Mouse (Mus musculus): ENCODE measurements around the gene Zfp454.

Zfp454 gene

DNA sequence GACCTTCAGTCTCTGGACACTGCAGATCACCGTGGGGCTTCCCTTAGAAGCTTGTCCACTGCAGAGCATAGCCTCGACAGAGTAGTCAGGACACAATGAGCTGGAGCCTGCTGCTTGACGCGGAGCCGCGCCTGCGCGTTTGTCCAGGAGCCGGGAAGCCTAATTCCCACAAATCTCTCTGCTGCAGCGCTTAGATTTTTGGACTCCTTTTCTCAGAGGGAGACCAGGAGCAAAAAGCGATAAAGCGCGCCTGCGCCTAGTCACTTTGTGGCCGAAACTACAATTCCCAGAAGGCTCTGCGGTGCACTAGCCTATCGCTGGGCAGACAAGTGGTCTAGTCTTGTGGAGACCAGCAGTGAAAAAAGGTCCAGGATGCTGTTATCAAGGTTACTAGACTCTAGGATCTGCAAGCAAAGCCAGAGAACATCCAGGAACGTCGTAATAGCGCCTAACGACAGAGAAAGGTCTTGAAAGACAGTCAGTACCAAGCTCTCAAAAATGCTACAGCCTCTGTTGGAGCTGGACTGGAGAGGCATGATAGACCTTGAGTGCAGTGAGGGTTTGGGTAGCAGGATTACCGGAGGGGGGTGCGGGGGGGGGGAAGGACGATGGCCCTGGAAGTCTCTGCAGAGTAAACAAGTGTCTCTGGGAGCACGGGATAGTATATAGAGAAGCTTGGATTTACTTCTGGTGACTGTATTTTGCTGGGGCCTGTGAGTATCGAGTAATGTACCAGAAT lies at the start of gene Zfp454:
TSS of gene Zfp454 (minus strand) at position 262 of the 739 bp plus-strand sequence.
- peak in 1 of 2 experiments; percentile 43 for DNase-seq (ENCODE audit: low spot score in 2 of 2)

DNA sequence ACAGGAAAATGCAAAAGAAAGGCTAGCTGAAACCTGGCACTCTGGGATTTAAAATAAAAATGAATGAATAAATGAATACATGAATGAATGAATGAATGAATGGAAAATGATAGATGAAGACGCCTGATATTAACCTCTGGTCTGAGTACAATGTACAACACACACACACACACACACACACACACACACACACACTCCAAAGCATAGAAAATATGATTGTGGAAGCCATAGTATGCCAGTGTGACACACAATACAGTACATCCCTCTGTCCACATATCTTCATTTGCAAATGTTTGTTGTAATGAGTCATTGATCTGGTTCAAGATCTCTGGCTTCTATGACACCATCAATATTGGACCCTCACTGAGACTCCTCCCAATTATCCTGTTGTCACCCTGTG lies 44.6 kb upstream of the Zfp454 start:
- DNase-seq (ENCODE audit: low spot score in 2 of 2) = no peak

DNA sequence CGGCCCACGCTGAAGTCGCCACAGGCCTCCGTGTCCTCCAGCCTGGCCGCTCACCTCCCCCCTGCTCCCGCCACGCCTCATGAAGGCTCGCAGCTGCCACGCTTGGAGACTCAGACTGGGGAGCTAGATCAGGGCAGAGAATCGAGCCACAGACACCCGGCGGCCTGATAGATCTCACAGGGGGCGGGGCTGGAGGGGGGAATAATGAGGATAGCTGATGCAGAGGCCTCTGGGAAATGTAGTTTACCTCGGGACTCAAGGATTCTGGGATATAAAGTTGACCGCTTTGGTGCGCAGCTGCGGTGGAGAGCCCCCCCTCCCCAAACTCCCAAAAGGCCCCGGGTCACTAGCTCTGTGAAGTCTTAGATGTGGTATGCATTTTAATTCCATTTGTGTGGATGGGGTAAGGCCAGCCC lies 44.0 kb upstream of the Zfp454 start, which contains the start of gene Zfp354b:
TSS of gene Zfp354b (minus strand) at position 183 of the 416 bp plus-strand sequence.
- DNase-seq (ENCODE audit: low spot score in 2 of 2) = peak; percentile 7 to 63

DNA sequence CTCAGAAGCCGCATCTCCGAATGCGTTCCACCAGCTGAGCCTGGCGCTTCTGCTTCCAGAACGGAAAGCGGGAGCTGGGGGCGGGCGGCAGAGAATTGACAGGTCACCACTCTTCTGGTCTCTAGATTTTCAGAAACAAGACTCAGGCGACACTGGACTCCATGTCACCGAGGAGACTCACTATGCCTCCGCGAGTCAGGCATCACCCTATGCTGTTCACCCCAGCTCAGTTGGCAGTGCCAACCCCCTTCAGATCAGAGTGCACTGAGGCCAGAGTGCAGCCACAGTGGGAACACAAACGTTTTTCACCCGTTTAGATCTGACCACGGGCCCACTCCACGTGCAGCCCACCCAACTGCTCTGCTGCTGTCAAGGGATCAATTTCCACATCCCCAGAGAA lies 43.6 kb upstream of the Zfp454 start:
- no peak for DNase-seq (ENCODE audit: low spot score in 2 of 2)

DNA sequence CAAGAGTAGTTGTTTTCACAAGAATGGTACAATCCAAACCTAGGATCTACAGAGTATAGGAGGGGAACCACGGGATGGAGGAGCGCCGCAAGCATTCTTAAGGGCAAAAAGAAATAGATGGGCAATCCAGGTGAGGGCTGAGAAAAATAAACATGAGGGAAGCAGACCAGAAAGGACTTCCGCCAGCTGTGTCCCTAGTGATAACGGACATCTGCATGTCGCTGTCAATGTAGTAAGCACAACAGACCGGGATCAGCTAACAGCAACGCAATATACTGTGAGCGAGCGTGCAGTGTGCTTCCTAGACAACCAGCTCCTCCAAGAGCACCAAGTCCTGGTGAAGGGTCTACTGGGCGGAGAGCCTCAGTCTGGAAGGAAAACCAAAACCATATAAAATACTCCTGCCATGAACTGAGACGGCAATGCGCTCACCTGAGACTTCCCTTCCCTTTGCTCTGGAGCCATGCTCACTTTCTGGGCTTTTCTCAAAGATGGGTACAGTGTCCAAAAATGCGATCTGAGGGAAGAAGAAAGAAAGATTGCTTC lies 43.1 kb upstream of the Zfp454 start:
- no peak for DNase-seq (ENCODE audit: low spot score in 2 of 2)

DNA sequence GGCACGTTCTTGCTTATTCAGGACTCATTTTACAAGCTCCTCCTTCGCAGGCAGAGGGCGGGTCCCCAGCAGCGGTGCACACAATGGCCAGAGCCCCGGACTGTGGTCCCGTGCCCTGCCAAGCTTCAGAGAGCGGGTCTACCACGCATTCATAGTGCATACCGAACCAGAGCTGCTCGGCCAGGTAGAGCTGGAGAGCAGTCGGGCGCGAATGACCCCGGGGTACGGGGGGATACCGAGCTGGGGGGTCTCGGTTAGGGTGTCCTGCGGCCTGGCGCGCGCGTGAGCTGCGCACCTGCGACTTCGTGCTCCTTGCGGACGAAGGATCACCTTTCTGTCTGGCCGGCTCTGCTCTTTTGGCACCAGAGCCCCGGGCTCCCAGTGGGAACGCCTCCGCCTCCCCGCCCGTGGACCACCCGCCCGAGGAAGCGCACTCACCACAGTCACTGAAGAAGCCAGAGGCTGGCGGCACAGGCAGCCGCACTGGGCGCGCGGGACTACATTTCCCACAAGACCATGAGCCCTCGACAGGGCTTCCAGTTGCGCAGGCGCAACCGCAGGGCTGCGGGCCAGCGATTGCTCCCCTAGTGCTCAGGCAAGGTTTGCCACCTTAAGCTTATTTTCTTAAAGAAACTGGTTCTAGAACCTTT lies 28.3 kb upstream of the Zfp454 start, which contains the start of gene Zfp2:
TSS of gene Zfp2 (minus strand) at position 495 of the 650 bp plus-strand sequence.
- peak; percentile 41 to 85 for DNase-seq (ENCODE audit: low spot score in 2 of 2)

DNA sequence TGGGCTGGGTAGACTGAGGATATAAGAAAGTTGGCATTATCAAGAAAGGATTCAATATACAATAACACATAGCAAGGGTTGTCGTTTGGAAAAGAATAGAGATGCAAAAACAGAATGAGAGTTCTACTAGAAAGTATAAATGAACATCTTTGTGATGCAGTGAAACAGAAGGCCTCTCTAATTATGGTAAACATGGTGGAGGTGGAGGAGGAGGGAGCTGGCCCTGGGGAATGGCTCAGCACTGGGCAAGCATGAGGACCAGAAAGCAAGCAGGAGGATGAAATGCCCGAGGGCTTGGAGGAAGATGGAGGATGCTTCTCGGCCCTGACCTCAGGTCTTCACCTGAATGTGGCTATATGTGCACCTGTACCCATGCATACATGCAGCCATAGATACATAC lies 27.0 kb upstream of the Zfp454 start:
- no peak for DNase-seq (ENCODE audit: low spot score in 2 of 2)

DNA sequence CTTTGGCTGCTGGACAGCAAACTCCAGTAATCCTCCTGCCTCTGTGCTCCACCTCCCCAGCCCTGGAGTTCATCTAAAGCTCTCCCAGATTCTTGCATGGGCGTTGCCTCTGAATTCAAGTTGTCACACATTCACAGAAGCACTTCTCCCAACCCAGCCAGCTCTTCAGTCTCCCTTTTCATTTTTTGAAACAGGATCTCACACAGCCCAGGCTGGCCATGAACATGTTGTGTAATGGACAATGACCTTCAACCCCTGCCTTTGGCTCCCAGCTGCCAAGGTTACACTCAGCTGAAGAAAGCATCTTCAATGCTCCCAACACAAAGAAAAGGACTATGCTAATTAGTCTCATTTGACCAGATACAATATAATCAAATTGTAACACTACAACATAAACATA lies 25.9 kb upstream of the Zfp454 start:
- no peak for DNase-seq (ENCODE audit: low spot score in 2 of 2)

DNA sequence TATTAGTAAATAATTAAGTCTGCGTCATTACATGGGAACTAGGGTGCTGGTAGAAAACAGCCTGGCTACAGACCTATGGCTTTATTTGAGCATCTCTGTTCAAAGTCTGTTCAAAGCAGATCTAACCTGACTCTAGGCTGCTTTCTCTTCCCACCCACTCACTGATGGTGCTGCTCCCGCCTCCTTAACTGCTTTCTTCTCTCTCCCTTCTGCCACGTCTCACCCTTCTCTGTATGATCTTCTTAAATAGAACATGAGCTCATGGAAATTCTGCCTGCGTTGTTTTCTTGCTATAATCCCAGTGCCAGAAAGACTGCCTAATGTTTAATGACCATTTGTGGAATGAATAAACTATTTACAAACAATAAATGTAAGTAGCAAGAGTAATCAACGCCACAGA lies 20.7 kb upstream of the Zfp454 start:
- no peak for DNase-seq (ENCODE audit: low spot score in 2 of 2)

DNA sequence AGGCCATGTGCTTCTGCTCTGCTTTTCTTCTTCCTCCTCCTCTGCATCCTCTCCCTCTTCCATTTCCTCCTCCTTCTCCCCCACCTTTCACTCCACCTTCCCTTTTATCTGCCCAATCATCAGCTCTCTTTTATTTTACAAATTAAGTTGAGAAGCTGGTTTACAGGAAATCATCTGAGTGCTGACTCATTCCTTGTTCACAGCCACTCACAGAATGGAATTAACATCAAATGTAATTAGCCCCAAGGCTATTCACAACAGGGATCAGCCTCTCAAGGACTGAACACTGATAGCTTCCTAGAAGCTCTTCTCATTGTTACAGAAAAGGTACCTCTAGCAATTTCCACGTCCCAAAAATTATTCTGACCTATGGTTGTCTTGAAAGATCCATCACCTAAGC lies 9.9 kb upstream of the Zfp454 start:
- DNase-seq (ENCODE audit: low spot score in 2 of 2) = no peak

DNA sequence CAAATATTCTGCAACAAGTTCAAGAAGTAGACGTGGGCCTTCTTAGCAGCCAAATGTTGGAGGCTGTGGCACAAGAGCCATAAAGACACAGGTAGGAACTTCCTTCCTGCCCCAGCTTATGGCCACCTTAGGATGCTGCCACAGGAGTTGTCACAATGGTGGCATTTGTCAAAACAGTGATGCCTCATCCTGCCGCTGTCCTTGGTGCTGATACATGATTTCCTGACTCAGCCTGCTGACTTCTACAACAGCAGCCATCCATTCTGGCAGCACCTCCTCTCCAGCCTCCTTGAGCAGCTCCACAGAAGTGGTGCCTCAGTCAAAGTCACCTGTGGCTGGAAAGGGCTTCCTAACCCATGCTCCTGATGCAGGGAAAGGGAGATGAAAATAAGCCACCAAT lies 5.0 kb upstream of the Zfp454 start:
- peak in 1 of 2 experiments; percentile 41 for DNase-seq (ENCODE audit: low spot score in 2 of 2)

DNA sequence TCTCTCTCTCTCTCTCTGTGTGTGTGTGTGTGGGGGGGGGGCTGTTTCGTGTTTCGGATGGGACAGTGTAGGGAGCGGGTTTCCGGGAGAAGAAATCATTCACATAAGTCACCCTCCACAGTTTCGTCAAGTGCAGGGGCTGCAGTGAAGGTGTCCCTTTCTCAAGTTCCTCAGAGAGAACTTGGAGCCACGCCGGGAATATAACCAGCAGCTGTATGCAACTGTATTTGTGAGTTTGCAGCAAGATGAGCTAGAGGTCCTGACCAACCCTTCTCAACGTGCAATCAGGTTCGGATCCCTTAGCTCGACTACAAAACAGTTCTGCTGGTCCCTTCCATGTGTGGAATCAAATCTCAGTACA lies 538 bp downstream of the Zfp454 start:
- DNase-seq (ENCODE audit: low spot score in 2 of 2) = no peak

DNA sequence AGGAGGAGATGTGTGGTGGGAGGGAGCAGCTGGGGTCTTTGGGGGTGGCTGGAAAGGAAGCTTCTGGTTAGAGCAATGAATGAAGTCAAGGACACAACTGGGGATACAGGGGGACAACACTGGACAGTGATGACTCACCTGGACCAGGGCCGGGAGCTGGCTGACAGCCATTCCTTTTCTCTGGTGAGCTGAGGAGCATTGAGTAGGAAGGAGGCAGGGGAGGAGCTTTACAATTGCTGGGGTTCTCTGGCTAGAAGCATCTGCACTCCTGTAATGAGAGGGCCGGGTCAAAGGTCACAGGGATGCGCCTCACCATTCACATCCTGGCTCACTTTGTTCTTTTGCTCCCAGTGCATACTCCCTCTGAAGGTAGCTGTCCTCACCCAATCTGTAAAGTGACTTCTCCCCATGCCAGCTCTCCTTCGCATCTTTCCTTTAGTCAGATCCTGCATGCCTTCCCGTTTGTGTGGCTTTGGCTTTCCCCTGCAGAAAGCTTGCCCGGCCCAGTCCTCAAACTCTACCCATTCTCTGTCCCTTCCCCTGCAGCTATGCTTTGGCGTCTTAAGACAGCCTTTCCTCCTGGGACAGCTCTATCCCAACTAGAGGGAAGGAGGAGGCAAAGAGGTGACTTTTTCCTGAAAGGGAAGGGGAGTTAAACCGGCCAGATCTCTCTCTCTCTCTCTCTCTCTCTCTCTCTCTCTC lies 1.1 kb downstream of the Zfp454 start:
- DNase-seq (ENCODE audit: low spot score in 2 of 2) = no peak

DNA sequence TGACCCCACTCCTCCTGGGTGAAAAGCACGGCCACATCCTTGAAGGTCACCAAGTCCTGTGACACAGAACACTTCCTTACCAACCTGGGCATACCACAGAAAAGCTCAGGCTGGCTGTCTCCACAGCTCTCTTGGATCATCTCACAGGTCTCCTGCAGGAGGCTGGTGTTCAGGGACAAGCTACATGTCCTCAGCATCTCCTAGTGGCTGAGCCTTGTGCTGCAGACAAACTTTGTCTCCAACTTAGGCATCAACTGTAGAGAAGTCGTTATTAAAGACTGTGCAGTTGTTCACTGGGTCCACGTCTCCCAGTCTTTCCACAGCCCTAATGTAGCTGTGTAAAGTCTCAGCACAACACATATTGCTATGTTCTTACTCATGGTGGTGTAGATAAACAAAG lies 3.7 kb downstream of the Zfp454 start:
- DNase-seq (ENCODE audit: low spot score in 2 of 2) = peak in 1 of 2 experiments; percentile 17

DNA sequence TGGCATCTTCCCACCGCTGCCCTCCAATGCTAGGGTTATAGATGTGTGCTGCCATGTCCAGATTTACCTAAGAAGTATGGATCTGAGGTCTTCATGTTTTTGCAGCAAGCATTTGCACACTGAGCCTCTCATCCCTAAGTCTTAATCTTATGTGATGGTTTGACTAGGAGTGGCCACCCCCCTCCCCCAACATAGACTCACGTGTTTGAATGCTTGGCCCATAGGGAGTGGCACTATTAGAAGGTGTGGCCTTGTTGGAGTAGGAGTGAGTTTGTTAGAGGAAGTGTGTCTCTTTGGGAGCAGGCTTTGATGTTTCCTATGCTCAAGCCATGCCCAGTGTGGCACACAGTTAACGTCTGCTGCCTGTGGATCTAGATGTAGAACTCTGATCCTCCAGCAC lies 8.8 kb downstream of the Zfp454 start:
- DNase-seq (ENCODE audit: low spot score in 2 of 2) = no peak

DNA sequence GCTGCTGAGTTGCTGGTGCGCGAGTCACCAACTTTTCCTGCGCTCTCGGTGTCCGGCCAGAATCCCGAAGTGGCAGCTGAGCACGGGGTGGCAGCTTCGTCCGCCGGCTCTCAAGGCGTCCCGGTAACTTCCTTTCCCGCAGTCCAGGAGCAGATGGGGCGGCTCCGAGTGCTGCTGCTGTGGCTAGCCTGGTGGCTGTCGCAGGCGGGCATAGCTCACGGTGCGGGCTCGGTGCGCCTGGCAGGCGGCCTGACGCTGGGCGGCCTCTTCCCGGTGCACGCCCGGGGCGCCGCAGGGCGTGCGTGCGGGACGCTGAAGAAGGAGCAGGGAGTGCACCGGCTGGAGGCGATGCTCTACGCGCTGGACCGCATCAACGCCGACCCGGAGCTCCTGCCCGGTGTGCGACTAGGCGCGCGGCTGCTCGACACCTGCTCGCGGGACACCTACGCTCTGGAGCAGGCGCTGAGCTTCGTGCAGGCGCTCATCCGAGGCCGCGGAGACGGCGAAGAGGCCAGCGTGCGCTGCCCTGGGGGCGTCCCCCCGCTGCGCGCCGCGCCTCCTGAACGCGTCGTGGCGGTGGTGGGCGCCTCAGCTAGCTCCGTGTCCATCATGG lies 36.4 kb downstream of the Zfp454 start:
- no peak for DNase-seq (ENCODE audit: low spot score in 2 of 2)

DNA sequence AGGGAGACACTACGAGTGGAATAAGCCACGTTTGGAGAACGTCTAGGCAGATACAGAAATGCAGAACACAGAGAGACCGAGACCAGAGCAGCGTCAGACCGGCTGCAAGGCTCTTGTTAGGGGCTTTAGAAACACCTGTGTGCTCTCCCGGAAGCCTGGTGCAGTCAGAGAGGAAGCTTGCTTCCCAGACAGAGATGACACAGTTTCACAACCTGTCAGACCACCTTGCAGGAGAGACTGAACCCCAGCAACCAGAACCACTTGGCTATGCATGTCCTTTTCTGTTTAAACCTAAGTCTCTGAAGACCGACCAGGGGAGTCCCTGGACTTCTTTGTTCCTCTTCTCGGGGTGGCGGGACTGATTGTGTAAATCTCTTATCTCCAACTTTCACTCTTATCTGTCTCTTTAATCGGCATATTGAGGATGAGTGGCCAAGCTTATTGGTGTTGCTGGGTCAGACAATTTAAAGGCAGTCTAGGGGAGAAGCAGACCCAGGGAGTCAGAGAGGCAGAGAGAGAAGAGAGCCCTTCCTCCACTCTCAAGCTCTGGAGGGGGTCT lies 37.2 kb downstream of the Zfp454 start, which contains the start of gene Grm6:
TSS of gene Grm6 (plus strand) at position 509 of the 559 bp plus-strand sequence.
- DNase-seq (ENCODE audit: low spot score in 2 of 2) = peak in 1 of 2 experiments; percentile 44

DNA sequence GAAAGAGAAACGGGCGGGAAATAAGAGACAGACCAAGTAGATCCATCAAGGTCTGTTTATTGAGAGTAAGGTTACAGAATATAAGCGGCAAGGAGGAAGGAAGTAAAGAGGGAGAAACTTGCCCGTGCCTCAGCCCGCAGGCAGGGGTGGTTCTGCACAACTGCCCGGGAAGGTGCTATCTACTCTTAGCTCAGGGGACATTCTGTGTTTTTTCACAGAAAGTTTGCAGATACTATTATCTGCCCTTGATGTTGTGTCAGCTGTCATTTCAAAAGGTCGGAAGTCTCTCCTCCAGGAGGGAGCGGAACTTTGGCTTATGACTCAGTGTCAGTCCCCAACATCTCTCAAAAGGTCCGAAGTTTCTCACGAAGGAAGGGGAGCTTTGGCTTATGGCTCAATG lies 38.1 kb downstream of the Zfp454 start:
- DNase-seq (ENCODE audit: low spot score in 2 of 2) = no peak

DNA sequence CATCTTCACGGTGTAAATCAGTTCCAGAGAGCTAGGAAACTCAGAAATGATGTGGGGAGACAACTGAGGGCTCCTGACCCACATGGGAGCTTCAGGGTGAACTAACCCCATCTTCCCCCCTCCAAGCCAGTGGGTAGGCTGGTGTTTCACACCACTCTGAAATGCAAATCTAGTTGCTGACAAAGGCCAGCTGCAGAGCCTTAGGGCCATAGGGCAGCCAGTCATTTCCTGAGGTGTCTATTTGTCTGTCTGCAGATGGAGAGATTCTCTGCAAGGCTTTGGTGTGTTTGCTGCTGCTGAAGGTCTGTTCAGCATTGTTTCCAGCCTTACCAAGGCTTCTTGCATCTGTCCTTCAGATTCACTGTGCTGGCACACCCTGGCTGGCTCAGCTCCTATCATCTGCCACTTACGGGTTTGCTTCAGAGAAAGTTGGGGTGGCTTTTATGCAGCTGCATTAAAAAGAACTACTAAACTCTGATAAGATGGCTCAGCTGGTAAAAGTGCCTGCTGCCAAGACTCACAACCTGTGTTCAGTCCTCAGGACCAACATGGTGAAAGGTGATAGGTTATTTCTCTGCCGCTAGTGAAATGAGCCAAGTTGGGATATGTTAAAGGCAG lies 38.8 kb downstream of the Zfp454 start:
- DNase-seq (ENCODE audit: low spot score in 2 of 2) = no peak

DNA sequence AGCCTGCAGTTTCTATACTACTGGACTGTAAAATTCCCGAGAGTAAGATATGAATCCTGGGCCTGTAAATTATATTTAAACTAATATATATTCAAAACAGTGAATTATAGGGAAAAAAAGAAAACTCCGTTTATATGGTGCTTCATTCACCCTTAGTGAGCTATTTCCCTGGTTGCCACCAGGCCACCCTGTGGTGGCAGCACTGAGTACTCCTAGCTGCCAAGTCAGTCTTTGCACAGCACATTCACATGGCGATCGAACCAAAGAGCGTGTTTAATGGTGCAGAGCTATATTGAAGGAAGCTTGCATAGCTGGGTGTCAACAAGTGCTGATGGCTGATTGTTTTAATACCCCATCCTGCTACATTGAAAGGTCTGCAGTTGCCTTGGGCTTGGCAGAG lies 40.4 kb downstream of the Zfp454 start:
- DNase-seq (ENCODE audit: low spot score in 2 of 2) = peak in 1 of 2 experiments; percentile 47

DNA sequence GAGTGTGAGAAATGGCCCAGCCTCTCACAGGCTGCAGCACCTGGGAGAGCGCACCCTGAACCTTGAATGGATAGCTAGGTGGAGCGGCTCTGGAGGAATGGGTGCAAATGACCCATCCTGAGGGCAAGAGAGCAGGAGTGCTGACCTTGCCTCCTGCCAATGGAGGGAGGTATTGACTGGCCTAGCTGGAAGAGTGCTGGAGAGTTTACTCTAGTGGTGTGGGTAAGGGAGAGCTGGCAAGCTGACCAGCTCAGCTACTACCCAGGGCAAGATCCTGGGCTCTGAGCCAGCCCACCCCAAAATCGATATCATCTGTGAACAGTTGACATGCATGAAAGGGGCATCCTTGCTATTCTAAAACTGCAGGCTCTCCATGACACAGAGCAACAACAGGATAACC lies 41.5 kb downstream of the Zfp454 start:
- no peak for DNase-seq (ENCODE audit: low spot score in 2 of 2)
